ENCODE assay signal across 20 mouse cellular contexts in the genomic region with DNA sequence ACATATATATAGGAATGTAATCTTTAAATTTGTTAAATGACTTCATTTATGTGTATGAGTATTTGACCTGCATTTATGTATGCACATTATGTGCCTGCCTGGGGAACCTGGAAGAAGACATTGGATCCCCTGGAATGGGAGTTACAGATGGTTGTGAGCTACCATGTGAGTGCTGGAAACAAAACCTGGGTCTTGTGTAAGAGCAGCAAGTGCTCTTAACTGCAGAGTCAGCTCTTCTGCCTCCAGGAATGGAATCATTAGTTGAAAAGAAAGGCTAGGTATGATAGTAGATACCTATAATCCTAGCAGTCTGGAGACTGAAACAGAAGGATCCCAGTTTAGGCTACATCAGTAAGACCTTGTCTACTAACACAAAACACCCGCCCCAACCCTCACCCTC. TPM values are rescaled to one million over a fixed set of nuclear protein-coding genes. Genes with fewer than 3 reads are reported as not detected.
"Had no signal": no experiment of that assay in that cellular context is flagged by ENCODE, and none has a peak within 500 bp of the region (broad histone marks: within the 10 kb centered on the region; RNA-seq: fewer than 3 reads in every experiment).

No protein-coding gene starts in this region.

- H3K4me3 ChIP-seq: lung, embryonic 15.5 days; megakaryocyte, embryonic 14.5 days; midbrain, embryonic 13.5 days; midbrain, embryonic 15.5 days; neural tube, embryonic 12.5 days; stomach, embryonic 15.5 days had no signal

- H3K27me3 ChIP-seq: lung, embryonic 15.5 days; megakaryocyte, embryonic 14.5 days; midbrain, embryonic 13.5 days; midbrain, embryonic 15.5 days; neural tube, embryonic 12.5 days; stomach, embryonic 15.5 days had no signal

- H3K9me3 ChIP-seq: lung, embryonic 15.5 days; megakaryocyte, embryonic 14.5 days; midbrain, embryonic 13.5 days; midbrain, embryonic 15.5 days; neural tube, embryonic 12.5 days; stomach, embryonic 15.5 days had no signal

- DNase-seq: lung, adult 2 months; lung, postnatal 14 days; lung, postnatal 36 days; right cerebral cortex, postnatal 14 days; thymus, adult 2 months; thymus, postnatal 25 days; thymus, postnatal 4 days had no signal

- H3K27ac ChIP-seq: lung, embryonic 15.5 days; macrophage; midbrain, embryonic 13.5 days; midbrain, embryonic 15.5 days; neural tube, embryonic 12.5 days; stomach, embryonic 15.5 days; stomach, postnatal 0 days had no signal

- H3K9ac ChIP-seq: lung, embryonic 15.5 days; midbrain, embryonic 13.5 days; midbrain, embryonic 15.5 days; neural tube, embryonic 12.5 days; stomach, embryonic 15.5 days had no signal

- H3K4me1 ChIP-seq: lung, embryonic 15.5 days; midbrain, embryonic 13.5 days; midbrain, embryonic 15.5 days; neural tube, embryonic 12.5 days; stomach, embryonic 15.5 days had no signal

- H3K4me2 ChIP-seq: lung, embryonic 15.5 days; midbrain, embryonic 11.5 days; midbrain, embryonic 13.5 days; midbrain, embryonic 15.5 days; neural tube, embryonic 12.5 days; stomach, embryonic 15.5 days had no signal

RNA-seq across cellular contexts. Expression of gene Esrp2, which starts 10.7 kb away (rescaled TPM):
- total RNA-seq: megakaryocyte progenitor cell, adult 5-6 weeks; monocyte, adult 5-6 weeks; neutrophil, adult 5-6 weeks had no signal
- polyA plus RNA-seq: macrophage; neural tube, embryonic 14.5 days had no signal
